Mouse (Mus musculus) thymus, postnatal 25 days (tissue): ENCODE results near the gene Tcirg1.

Source experiments
- DNase-seq: peaks from one replicate; pipeline ENCODE4 v3.0.0; 2022

The Tcirg1 gene

GRCm38 (mm10) chr19:3850076-3850475 is 56.9 kb downstream of the Tcirg1 start:
- no peak for DNase-seq

GRCm38 (mm10) chr19:3849251-3849650 is 57.7 kb downstream of the Tcirg1 start:
- no peak for DNase-seq

- no peak for DNase-seq
Observed at GRCm38 (mm10) chr19:3848207-3848808, 58.6 kb downstream of the Tcirg1 start.

- DNase-seq: no peak
Observed at GRCm38 (mm10) chr19:3847711-3848110, 59.2 kb downstream of the Tcirg1 start.

GRCm38 (mm10) chr19:3846676-3847604 is 60.0 kb downstream of the Tcirg1 start:
- no peak for DNase-seq
